Mouse (Mus musculus): ENCODE data around the gene Apoo. TPM values are rescaled to one million over a fixed set of nuclear protein-coding genes. Genes with fewer than 3 reads are reported as not detected.
"Not testable (repeated sequence)": the region's sequence is repeated elsewhere in the genome, so short reads cannot be mapped to it uniquely, and the experiment has no call there.

The Apoo gene
- 100 to 1,000 TPM; 127 to 128 TPM for total RNA-seq (2021)
- long read RNA-seq, experiment 1, transcript Apoo-202 (9 exons, 1,032 nt) = minor isoform, 5 of 141 reads
- long read RNA-seq, experiment 1, transcript Apoo-204 (9 exons, 784 nt) = major isoform, 111 of 141 reads
- long read RNA-seq, experiment 1, partial matches to known transcripts = 9 of 141 reads
- long read RNA-seq, experiment 1, other reads (novel, unspliced or antisense) = 15 of 141 reads
- long read RNA-seq, experiment 2, transcript Apoo-204 (9 exons, 784 nt) = major isoform, 33 of 43 reads
- long read RNA-seq, experiment 2, partial matches to known transcripts = 5 of 43 reads
- long read RNA-seq, experiment 2, other reads (novel, unspliced or antisense) = 4 of 43 reads

- DNase-seq = peak; percentile 95
These were observed at the start of gene Apoo, which contains the start of gene Fam90a1b for GRCm38 (mm10) chrX:94366670-94367241. Gene Apoo (plus strand): TSS chrX:94367117. Gene Fam90a1b (minus strand): TSS chrX:94366777.

GRCm38 (mm10) chrX:94321036-94321902, 45.6 kb upstream of the Apoo start:
- DNase-seq = no peak

GRCm38 (mm10) chrX:94343638-94344037, 23.3 kb upstream of the Apoo start:
- DNase-seq = not testable (repeated sequence)

- DNase-seq = no peak
These were observed 1.5 kb upstream of the Apoo start for GRCm38 (mm10) chrX:94365381-94365925.

GRCm38 (mm10) chrX:94366029-94366428, 888 bp upstream of the Apoo start:
- no peak for DNase-seq

- peak; percentile 31 for DNase-seq
These were observed 331 bp downstream of the Apoo start for GRCm38 (mm10) chrX:94367248-94367647.

GRCm38 (mm10) chrX:94378734-94379133, 11.8 kb downstream of the Apoo start:
- no peak for DNase-seq

GRCm38 (mm10) chrX:94408975-94409374, 42.1 kb downstream of the Apoo start:
- no peak for DNase-seq

GRCm38 (mm10) chrX:94420210-94420609, 53.3 kb downstream of the Apoo start:
- no peak for DNase-seq

- peak; percentile 17 for DNase-seq
These were observed 64.8 kb downstream of the Apoo start for GRCm38 (mm10) chrX:94431548-94432375.

- DNase-seq = not testable (repeated sequence)
These were observed 78.5 kb downstream of the Apoo start for GRCm38 (mm10) chrX:94445427-94445826.

- not testable (repeated sequence) for DNase-seq
These were observed 79.1 kb downstream of the Apoo start for GRCm38 (mm10) chrX:94446021-94446420.

- not testable (repeated sequence) for DNase-seq
These were observed 83.3 kb downstream of the Apoo start for GRCm38 (mm10) chrX:94450047-94450881.

GRCm38 (mm10) chrX:94459346-94459745, 92.4 kb downstream of the Apoo start:
- no peak for DNase-seq

- DNase-seq = not testable (repeated sequence)
These were observed 94.6 kb downstream of the Apoo start for GRCm38 (mm10) chrX:94461513-94461912.

- not testable (repeated sequence) for DNase-seq
These were observed 95.9 kb downstream of the Apoo start for GRCm38 (mm10) chrX:94462604-94463429.

All from adrenal gland, postnatal 10 days (tissue).